26 mouse cellular contexts compared by ENCODE assay signal in genomic region chr14:54300136-54300535, GRCm38 (mm10). TPM values are rescaled to one million over a fixed set of nuclear protein-coding genes. Genes with fewer than 3 reads are reported as not detected.
A peak's percentile ranks its signal among the peaks of the same experiment; 100 is the strongest.
DNase-seq lines count a peak whose midpoint lies in the region; TF ChIP-seq lines count a peak whose summit lies in the region.
"Had no signal": no experiment of that assay in that cellular context is flagged by ENCODE, and none has a peak within 500 bp of the region (broad histone marks: within the 10 kb centered on the region; RNA-seq: fewer than 3 reads in every experiment).

No protein-coding gene starts in this region.

- H3K4me1 ChIP-seq in lung, adult 2 months (ENCODE audit: control insufficient read depth, insufficient read depth, low read length) = no peaks in the 10 kb centered on the region; the same call in 1 of the 2 replicates
- H3K4me1 ChIP-seq: forebrain, embryonic 13.5 days; limb, embryonic 10.5 days; liver, embryonic 12.5 days had no signal

- TF ChIP-seq CTCF in lung, adult 2 months (IDR thresholded peaks at IDR 0.05; ENCODE audit: insufficient read depth, low read length) = no peak

- TF ChIP-seq POLR2A in lung, adult 2 months (IDR thresholded peaks at IDR 0.05; ENCODE audit: borderline replicate concordance, extremely low read depth, low read depth, low read length) = no peak

- peak; percentile 50 for DNase-seq in heart, adult 11 months
- no peak for DNase-seq in heart, postnatal 36 days
- DNase-seq in lung, postnatal 36 days = peak; percentile 4
- DNase-seq in lung, adult 2 months = no peak
- peak; percentile 52 for DNase-seq in adipocyte (ENCODE audit: low spot score)
- peak; percentile 78 to 87 for DNase-seq in adrenal gland, postnatal 36 days
- DNase-seq in kidney, postnatal 25 days = no peak
- no peak for DNase-seq in left cerebral cortex, postnatal 14 days (ENCODE audit: low spot score in 2 of 2)
- DNase-seq: cerebellum, adult 9-10 months; gastrocnemius, postnatal 14 days; kidney, adult 18-20 months; spleen, adult 18-20 months; thymus, adult 18-20 months; thymus, postnatal 4 days had no signal

- H3K4me3 ChIP-seq in lung, adult 2 months (replicated peaks; ENCODE audit: extremely low read depth, low read depth, low read length) = no peak overlapping the region
- H3K4me3 ChIP-seq: forebrain, embryonic 13.5 days; limb, embryonic 10.5 days; liver, embryonic 12.5 days had no signal

- WGBS in lung, adult 2 months = 62% methylated on average over 5 of the region's 5 CpGs

- intact Hi-C loops in heart, postnatal 36 days (cut with DNase I) = no loop called here
- intact Hi-C loops in left cerebral cortex, postnatal 14 days (cut with DNase I) = no loop called here

RNA-seq across cellular contexts. Expression of gene Olfr49, which starts 15.4 kb away (rescaled TPM):
- total RNA-seq in heart, postnatal 36 days (2021) = not detected
- not detected in 2 replicates for polyA plus RNA-seq in lung, adult 2 months (2012; rRNA removed)
- total RNA-seq in adrenal gland, postnatal 36 days (2021) = not detected
- not detected for total RNA-seq in left cerebral cortex, postnatal 14 days (2021)
- total RNA-seq: gastrocnemius, postnatal 14 days; left cerebral cortex, adult 18-20 months had no signal
- polyA plus RNA-seq: cortical plate, adult 2 months; embryonic facial prominence, embryonic 11.5 days; forebrain, embryonic 13.5 days; frontal cortex, adult 2 months; G1E; heart, postnatal 0 days; hindbrain, embryonic 11.5 days; limb, embryonic 10.5 days; liver, embryonic 12.5 days; lung, embryonic 16.5 days; midbrain, embryonic 11.5 days had no signal

RNA-seq across cellular contexts. Expression of gene Abhd4, which starts 46.1 kb away (rescaled TPM):
- total RNA-seq in heart, postnatal 36 days (2021) = 10 to 100 TPM; 52.2 to 59.7 TPM
- 53.5 and 70.4 TPM in 2 replicates for polyA plus RNA-seq in lung, adult 2 months (2012; rRNA removed)
- 100 to 1,000 TPM; 479 to 663 TPM for total RNA-seq in adrenal gland, postnatal 36 days (2021)
- total RNA-seq in left cerebral cortex, postnatal 14 days (2021) = 10 to 100 TPM; 50.3 to 51.0 TPM

RNA-seq across cellular contexts. Expression of gene Dad1, which starts 46.2 kb away (rescaled TPM):
- total RNA-seq in heart, postnatal 36 days (2021) = 100 to 1,000 TPM in 1 of 2 experiments, 10 to 100 TPM in 1; 96.6 to 101 TPM
- polyA plus RNA-seq in lung, adult 2 months (2012; rRNA removed) = 516 and 573 TPM in 2 replicates
- total RNA-seq in adrenal gland, postnatal 36 days (2021) = 100 to 1,000 TPM; 341 to 382 TPM
- total RNA-seq in left cerebral cortex, postnatal 14 days (2021) = 100 to 1,000 TPM; 118 to 127 TPM

Comparison
In these comparisons a context has a peak if more than half of its experiments do, and no peak if none do; other contexts are left out.
1. DNase-seq: peak in heart, adult 11 months (single experiment), lung, postnatal 36 days (single experiment), adipocyte (single experiment) and adrenal gland, postnatal 36 days (2 of 2); none in heart, postnatal 36 days (0 of 2), lung, adult 2 months (single experiment), kidney, postnatal 25 days (0 of 2) and left cerebral cortex, postnatal 14 days (0 of 2).
2. RNA of gene Abhd4, which starts 46.1 kb away (total RNA-seq): 479 to 663 TPM in adrenal gland, postnatal 36 days; 52.2 to 59.7 TPM in heart, postnatal 36 days and 50.3 to 51.0 TPM in left cerebral cortex, postnatal 14 days; every median in the first group is over 4 times any median in the second.